12 mouse cellular contexts compared by ENCODE assay signal in genomic region chr10:68268629-68269028, GRCm38 (mm10). TPM values are rescaled to one million over a fixed set of nuclear protein-coding genes. Genes with fewer than 3 reads are reported as not detected.
DNase-seq lines count a peak whose midpoint lies in the region; ATAC-seq lines count a peak whose summit lies in the region.
"Had no signal": no experiment of that assay in that cellular context is flagged by ENCODE, and none has a peak within 500 bp of the region (broad histone marks: within the 10 kb centered on the region; RNA-seq: fewer than 3 reads in every experiment).

No protein-coding gene starts in this region.

- H3K4me1 ChIP-seq in hindbrain, embryonic 12.5 days = peaks cover 10% of the 10 kb centered on the region
- H3K4me1 ChIP-seq in hindbrain, embryonic 10.5 days (replicated peaks) = no peaks in the 10 kb centered on the region
- H3K4me1 ChIP-seq in kidney, embryonic 16.5 days (ENCODE audit: insufficient read depth, low read length) = peaks cover 18% of the 10 kb centered on the region
- peaks cover 10% of the 10 kb centered on the region; the same call in 1 of the 2 replicates for H3K4me1 ChIP-seq in heart, embryonic 12.5 days (replicated peaks)
- no peaks in the 10 kb centered on the region for H3K4me1 ChIP-seq in forebrain, embryonic 13.5 days

- no peak for ATAC-seq in hindbrain, embryonic 12.5 days (ENCODE audit: low FRiP score)
- peak; percentile 86 for ATAC-seq in kidney, embryonic 16.5 days (ENCODE audit: low FRiP score, low TSS enrichment)
- ATAC-seq in megakaryocyte progenitor cell, adult 5-6 weeks (replicated peaks; ENCODE audit: poor library complexity) = peak; percentile 47
- ATAC-seq in heart, embryonic 12.5 days (ENCODE audit: insufficient number of reproducible peaks, low FRiP score) = no peak
- ATAC-seq in forebrain, embryonic 13.5 days = no peak

- no peaks in the 10 kb centered on the region for H3K9me3 ChIP-seq in hindbrain, embryonic 12.5 days (replicated peaks)
- H3K9me3 ChIP-seq in hindbrain, embryonic 10.5 days = no peaks in the 10 kb centered on the region
- no peaks in the 10 kb centered on the region for H3K9me3 ChIP-seq in kidney, embryonic 16.5 days (ENCODE audit: low read length)
- H3K9me3 ChIP-seq in heart, embryonic 12.5 days (replicated peaks) = no peaks in the 10 kb centered on the region
- no peaks in the 10 kb centered on the region for H3K9me3 ChIP-seq in forebrain, embryonic 13.5 days (replicated peaks)
- H3K9me3 ChIP-seq: heart, embryonic 13.5 days had no signal

- 69% methylated on average over 5 of the region's 5 CpGs for WGBS in hindbrain, embryonic 12.5 days
- 82% methylated on average over 5 of the region's 5 CpGs for WGBS in hindbrain, embryonic 10.5 days
- 55% methylated on average over 5 of the region's 5 CpGs for WGBS in kidney, embryonic 16.5 days
- 67% methylated on average over 5 of the region's 5 CpGs for WGBS in heart, embryonic 12.5 days
- 82% methylated on average over 5 of the region's 5 CpGs for WGBS in forebrain, embryonic 13.5 days

- no peak overlapping the region for H3K4me2 ChIP-seq in hindbrain, embryonic 12.5 days (replicated peaks)
- no peak overlapping the region for H3K4me2 ChIP-seq in kidney, embryonic 16.5 days (replicated peaks; ENCODE audit: low read depth, low read length)
- H3K4me2 ChIP-seq in heart, embryonic 12.5 days = no peak overlapping the region
- no peak overlapping the region for H3K4me2 ChIP-seq in forebrain, embryonic 13.5 days
- H3K4me2 ChIP-seq: heart, embryonic 13.5 days had no signal

- H3K27ac ChIP-seq in hindbrain, embryonic 12.5 days = 0 out of 2 replicates have a peak overlapping the region, but pooled peaks have one; percentile 12
- H3K27ac ChIP-seq in hindbrain, embryonic 10.5 days = no peak overlapping the region
- peak overlapping the region; percentile 61 for H3K27ac ChIP-seq in kidney, embryonic 16.5 days (ENCODE audit: low read length)
- H3K27ac ChIP-seq in heart, embryonic 12.5 days (ENCODE audit: poor library complexity, severe bottlenecking) = no peak overlapping the region
- no peak overlapping the region for H3K27ac ChIP-seq in forebrain, embryonic 13.5 days
- H3K27ac ChIP-seq: heart, embryonic 13.5 days had no signal

- H3K36me3 ChIP-seq in hindbrain, embryonic 12.5 days = peaks cover 10% of the 10 kb centered on the region
- peaks cover 7% of the 10 kb centered on the region for H3K36me3 ChIP-seq in hindbrain, embryonic 10.5 days
- H3K36me3 ChIP-seq in kidney, embryonic 16.5 days (ENCODE audit: insufficient read depth, low read length) = peaks cover 21% of the 10 kb centered on the region
- H3K36me3 ChIP-seq in heart, embryonic 12.5 days = peaks cover 23% of the 10 kb centered on the region
- H3K36me3 ChIP-seq in forebrain, embryonic 13.5 days (ENCODE audit: poor library complexity, severe bottlenecking) = no peaks in the 10 kb centered on the region

- H3K4me3 ChIP-seq in hindbrain, embryonic 12.5 days = no peak overlapping the region
- H3K4me3 ChIP-seq in hindbrain, embryonic 10.5 days = no peak overlapping the region
- no peak overlapping the region for H3K4me3 ChIP-seq in kidney, embryonic 16.5 days (ENCODE audit: low read length)
- no peak overlapping the region for H3K4me3 ChIP-seq in heart, embryonic 12.5 days
- H3K4me3 ChIP-seq in forebrain, embryonic 13.5 days = no peak overlapping the region
- H3K4me3 ChIP-seq: erythroblast, embryonic 14.5 days; heart, embryonic 13.5 days had no signal

- no peak overlapping the region for H3K9ac ChIP-seq in hindbrain, embryonic 12.5 days
- H3K9ac ChIP-seq in kidney, embryonic 16.5 days (replicated peaks; ENCODE audit: low read length) = no peak overlapping the region
- no peak overlapping the region for H3K9ac ChIP-seq in heart, embryonic 12.5 days
- no peak overlapping the region for H3K9ac ChIP-seq in forebrain, embryonic 13.5 days
- H3K9ac ChIP-seq: heart, embryonic 13.5 days had no signal

- DNase-seq in hindbrain, embryonic 10.5 days (ENCODE audit: low spot score) = no peak
- peak; percentile 40 for DNase-seq in brain, adult 2 months (ENCODE audit: low read depth, low spot score)
- DNase-seq in lung, postnatal 10 days = no peak
- DNase-seq: cerebellum, postnatal 10 days; lung, postnatal 4 days had no signal

- no peaks in the 10 kb centered on the region for H3K27me3 ChIP-seq in hindbrain, embryonic 12.5 days
- H3K27me3 ChIP-seq in hindbrain, embryonic 10.5 days (ENCODE audit: insufficient read depth, poor library complexity, severe bottlenecking) = no peaks in the 10 kb centered on the region
- H3K27me3 ChIP-seq in kidney, embryonic 16.5 days (ENCODE audit: insufficient read depth, low read length) = no peaks in the 10 kb centered on the region
- H3K27me3 ChIP-seq in heart, embryonic 12.5 days (replicated peaks) = no peaks in the 10 kb centered on the region
- H3K27me3 ChIP-seq in forebrain, embryonic 13.5 days = no peaks in the 10 kb centered on the region
- H3K27me3 ChIP-seq: heart, embryonic 13.5 days had no signal

RNA-seq across cellular contexts. Expression of gene Arid5b, which starts 9.9 kb away (rescaled TPM):
- polyA plus RNA-seq in hindbrain, embryonic 12.5 days (2016; fragmentation: Nextera tagmentation; extraction: Ambion mirVana) = 27.8 and 28.2 TPM in 2 replicates
- polyA plus RNA-seq in hindbrain, embryonic 10.5 days (2016; fragmentation: Nextera tagmentation; extraction: Ambion mirVana) = 11.7 and 14.2 TPM in 2 replicates
- polyA plus RNA-seq in kidney, embryonic 16.5 days (2015; fragmentation: Nextera tagmentation; extraction: Ambion mirVana) = 34.0 and 41.4 TPM in 2 replicates
- total RNA-seq in megakaryocyte progenitor cell, adult 5-6 weeks (2015) = 21.7 and 22.5 TPM in 2 replicates
- total RNA-seq in megakaryocyte progenitor cell, adult 5-6 weeks (2017) = 10.0 and 10.6 TPM in 2 replicates
- polyA plus RNA-seq in heart, embryonic 12.5 days (2016; fragmentation: Nextera tagmentation; extraction: Ambion mirVana) = 18.9 and 19.3 TPM in 2 replicates
- polyA plus RNA-seq in forebrain, embryonic 13.5 days (2015; fragmentation: Nextera tagmentation; extraction: Ambion mirVana) = 12.6 and 15.2 TPM in 2 replicates

Comparison
In these comparisons a context has a peak if more than half of its experiments do, and no peak if none do; other contexts are left out.
1. H3K27ac ChIP-seq: peak in hindbrain, embryonic 12.5 days (single experiment) and kidney, embryonic 16.5 days (single experiment); none in hindbrain, embryonic 10.5 days (single experiment), heart, embryonic 12.5 days (single experiment) and forebrain, embryonic 13.5 days (single experiment).
2. ATAC-seq: peak in kidney, embryonic 16.5 days (single experiment) and megakaryocyte progenitor cell, adult 5-6 weeks (single experiment); none in hindbrain, embryonic 12.5 days (single experiment), heart, embryonic 12.5 days (single experiment) and forebrain, embryonic 13.5 days (single experiment).